Mouse (Mus musculus): Measurements from ENCODE around the gene Ica1. TPM values are rescaled to one million over a fixed set of nuclear protein-coding genes. Genes with fewer than 3 reads are reported as not detected.
A peak's percentile ranks its signal among the peaks of the same experiment; 100 is the strongest.

Gene Ica1
- polyA plus RNA-seq, 1 experiment from 2014 or later = 16.0 TPM

DNA sequence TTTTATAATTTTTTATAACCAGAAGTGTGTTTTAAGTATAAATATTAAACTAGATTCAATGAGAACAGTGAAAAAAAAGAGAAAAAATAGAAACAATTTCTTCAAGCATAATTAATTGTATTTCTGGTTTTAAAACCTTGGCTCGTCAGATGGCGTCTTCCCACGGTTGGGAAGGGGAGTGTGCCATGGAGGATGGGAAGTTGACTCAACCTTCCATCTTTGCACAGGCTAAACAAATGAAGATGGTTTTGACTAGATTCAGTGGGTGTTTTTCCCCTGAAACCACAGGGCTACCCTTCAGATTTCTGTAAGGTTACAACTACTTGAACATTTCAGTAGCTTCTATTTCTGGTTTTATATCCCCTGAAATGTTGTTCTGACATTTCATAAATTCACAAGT is 12.5 kb downstream of the Ica1 start:
- no peak overlapping the region for H3K27ac ChIP-seq (replicated peaks)
- H3K4me1 ChIP-seq = peaks cover 6% of the 10 kb centered on the region; the same call in 1 of the 2 replicates
- H3K36me3 ChIP-seq (replicated peaks) = no peaks in the 10 kb centered on the region
- no peaks in the 10 kb centered on the region for H3K27me3 ChIP-seq (replicated peaks; ENCODE audit: low read depth, poor library complexity, severe bottlenecking)
- no peak for DNase-seq (ENCODE audit: low spot score)
- no peak overlapping the region for H3K4me3 ChIP-seq
- H3K9me3 ChIP-seq = no peaks in the 10 kb centered on the region
- 93% methylated on average over 3 of the region's 3 CpGs for WGBS

DNA sequence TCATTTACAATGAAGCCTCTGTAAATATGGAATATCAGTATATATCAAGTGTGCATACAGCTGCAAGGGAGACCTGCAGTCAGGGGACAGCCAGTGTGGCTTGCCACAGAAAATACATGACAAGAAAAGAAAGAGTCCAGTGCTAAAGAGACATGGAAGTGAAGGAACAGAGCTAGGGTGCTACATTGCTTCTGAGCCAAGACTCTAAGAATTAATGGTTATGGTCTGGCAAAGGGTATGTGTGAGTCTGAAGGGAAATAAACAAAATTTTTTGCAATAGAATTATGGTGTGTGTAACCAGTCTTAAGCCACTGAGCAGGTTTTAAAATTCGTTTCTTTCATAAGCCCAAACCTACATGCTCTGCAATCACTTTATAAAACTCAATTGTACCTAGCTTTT is 13.2 kb downstream of the Ica1 start:
- H3K4me1 ChIP-seq = no peaks in the 10 kb centered on the region
- H3K36me3 ChIP-seq (replicated peaks) = no peaks in the 10 kb centered on the region
- H3K9me3 ChIP-seq = no peaks in the 10 kb centered on the region
- H3K27me3 ChIP-seq (replicated peaks; ENCODE audit: low read depth, poor library complexity, severe bottlenecking) = no peaks in the 10 kb centered on the region
- no peak for DNase-seq (ENCODE audit: low spot score)
- 75% methylated on average over 1 of the region's 1 CpGs for WGBS
- H3K27ac ChIP-seq (replicated peaks) = no peak overlapping the region
- no peak overlapping the region for H3K4me3 ChIP-seq

DNA sequence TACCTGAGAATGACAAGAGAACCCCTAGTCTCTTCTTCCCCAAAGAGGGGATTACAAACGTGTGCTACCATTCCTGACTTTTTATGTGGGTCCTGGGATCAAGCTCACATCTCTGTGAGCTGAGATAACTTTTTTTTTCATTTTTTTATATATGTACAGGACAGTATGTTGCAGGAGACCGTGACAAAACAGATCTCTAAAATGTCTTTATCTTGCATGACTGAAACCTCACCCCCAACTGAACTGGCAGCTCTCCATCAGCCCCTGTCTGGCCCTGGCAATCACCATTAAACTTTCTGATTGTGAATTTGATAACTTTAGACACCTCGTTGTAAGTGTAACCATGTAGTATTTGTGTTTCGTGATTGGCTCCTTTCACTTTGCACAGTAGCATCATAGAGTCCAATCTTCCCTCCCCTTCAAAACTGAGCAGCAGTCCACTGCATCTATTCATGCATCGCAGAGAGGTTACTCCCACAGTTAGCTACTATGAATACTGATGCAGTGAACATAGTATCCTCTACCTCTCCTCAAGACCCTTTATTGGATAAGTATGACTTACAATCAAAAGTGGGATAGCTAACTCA is 17.5 kb downstream of the Ica1 start:
- no peak overlapping the region for H3K27ac ChIP-seq (replicated peaks)
- no peaks in the 10 kb centered on the region for H3K36me3 ChIP-seq (replicated peaks)
- H3K4me3 ChIP-seq = no peak overlapping the region
- DNase-seq (ENCODE audit: low spot score) = no peak
- no peaks in the 10 kb centered on the region for H3K9me3 ChIP-seq
- WGBS = 78% methylated on average over 5 of the region's 5 CpGs
- H3K4me1 ChIP-seq = no peaks in the 10 kb centered on the region
- H3K27me3 ChIP-seq (replicated peaks; ENCODE audit: low read depth, poor library complexity, severe bottlenecking) = no peaks in the 10 kb centered on the region

DNA sequence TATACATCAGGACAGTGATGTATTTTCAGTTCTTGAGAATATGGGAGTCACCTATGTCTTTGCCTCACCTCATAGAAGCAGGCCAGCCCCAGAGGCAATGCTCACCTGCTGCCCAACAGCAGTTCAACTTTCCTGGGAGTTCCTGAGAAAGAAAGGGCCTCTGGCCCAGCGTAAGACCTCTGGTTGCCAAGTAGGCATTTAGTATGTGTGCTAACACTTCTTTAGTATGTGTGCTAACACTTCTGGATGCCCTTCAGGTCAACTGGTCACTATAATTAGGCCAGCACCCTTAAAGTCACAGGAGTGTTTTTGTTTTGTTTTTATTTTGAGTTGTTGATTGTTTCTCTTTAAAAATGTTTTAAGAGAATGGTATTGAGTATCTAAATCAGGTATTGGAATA is 18.4 kb downstream of the Ica1 start:
- no peak for DNase-seq (ENCODE audit: low spot score)
- Histone ChIP-seq H3K27me3 (replicated peaks; ENCODE audit: low read depth, poor library complexity, severe bottlenecking) (no peaks in the 10 kb centered on the region), H3K4me1 (no peaks in the 10 kb centered on the region), H3K4me3 (no peak overlapping the region), H3K36me3 (replicated peaks) (no peaks in the 10 kb centered on the region), H3K9me3 (no peaks in the 10 kb centered on the region), H3K27ac (replicated peaks) (no peak overlapping the region)
- 88% methylated on average over 1 of the region's 1 CpGs for WGBS

DNA sequence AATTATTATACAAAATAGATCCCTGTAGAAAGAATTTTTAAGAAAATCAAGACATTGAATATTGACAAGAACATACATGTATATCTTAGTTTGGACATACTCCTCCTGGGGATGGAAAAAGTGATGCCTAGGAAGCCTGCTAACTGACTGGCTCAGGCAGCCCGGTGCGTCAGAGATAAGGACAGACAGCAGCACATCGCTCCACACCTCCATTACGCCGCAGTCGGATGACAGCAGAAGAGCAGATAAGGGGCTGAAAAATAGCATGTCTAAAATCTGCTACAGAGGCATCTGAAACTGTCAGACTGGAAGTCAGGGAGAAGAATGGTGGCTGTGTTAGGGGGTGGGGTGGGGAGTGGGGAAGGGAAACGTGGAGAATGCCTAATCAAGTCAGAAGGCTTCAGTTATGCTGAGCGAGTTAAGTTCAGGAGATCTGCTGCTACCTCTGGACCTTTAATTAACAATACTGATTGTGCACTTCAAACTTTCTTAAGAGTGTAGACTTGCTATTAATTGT is 22.5 kb downstream of the Ica1 start:
- WGBS = 78% methylated on average over 8 of the region's 8 CpGs
- no peak for DNase-seq (ENCODE audit: low spot score)
- H3K4me3 ChIP-seq = no peak overlapping the region
- no peaks in the 10 kb centered on the region for H3K27me3 ChIP-seq (replicated peaks; ENCODE audit: low read depth, poor library complexity, severe bottlenecking)
- no peaks in the 10 kb centered on the region for H3K4me1 ChIP-seq
- H3K36me3 ChIP-seq (replicated peaks) = no peaks in the 10 kb centered on the region
- no peak overlapping the region for H3K27ac ChIP-seq (replicated peaks)
- no peaks in the 10 kb centered on the region for H3K9me3 ChIP-seq

DNA sequence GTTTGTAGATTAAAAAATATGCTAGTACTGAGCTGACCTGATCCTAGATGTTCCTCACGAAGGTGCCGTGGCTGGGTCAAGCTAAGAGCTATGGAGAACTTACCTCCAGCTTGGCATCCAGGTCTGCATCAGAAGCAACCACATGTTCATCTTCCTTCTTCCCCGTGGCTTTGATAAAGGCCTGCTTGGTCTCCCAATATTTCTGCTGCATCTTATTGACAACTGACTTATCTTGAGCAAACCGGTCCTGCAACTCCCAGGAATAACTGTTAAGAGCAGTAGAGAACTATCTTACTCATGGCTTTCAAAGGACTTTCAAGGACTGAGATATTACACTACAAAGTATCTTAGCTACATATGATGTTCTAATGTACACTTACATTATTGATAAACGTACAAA is 23.8 kb downstream of the Ica1 start:
- no peak overlapping the region for H3K27ac ChIP-seq (replicated peaks)
- H3K27me3 ChIP-seq (replicated peaks; ENCODE audit: low read depth, poor library complexity, severe bottlenecking) = no peaks in the 10 kb centered on the region
- 93% methylated on average over 5 of the region's 5 CpGs for WGBS
- no peak for DNase-seq (ENCODE audit: low spot score)
- no peaks in the 10 kb centered on the region for H3K9me3 ChIP-seq
- H3K36me3 ChIP-seq (replicated peaks) = no peaks in the 10 kb centered on the region
- H3K4me1 ChIP-seq = no peaks in the 10 kb centered on the region
- no peak overlapping the region for H3K4me3 ChIP-seq

DNA sequence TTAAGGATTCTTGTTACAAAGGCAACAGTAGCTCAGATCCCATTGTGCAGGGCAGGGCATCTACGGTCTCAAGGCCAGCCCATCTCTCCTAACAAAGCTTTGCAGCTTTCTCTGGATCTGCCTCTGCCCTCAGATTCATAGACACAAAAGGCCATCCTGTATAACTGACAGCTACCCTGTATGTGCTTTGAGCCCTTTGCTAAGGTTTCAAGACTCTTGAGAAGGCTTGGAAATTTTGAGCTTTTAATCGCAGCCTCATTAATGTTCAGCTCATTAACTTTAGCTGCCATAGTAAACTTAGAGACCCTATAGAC is 24.6 kb downstream of the Ica1 start:
- no peak for DNase-seq (ENCODE audit: low spot score)
- H3K4me3 ChIP-seq = no peak overlapping the region

DNA sequence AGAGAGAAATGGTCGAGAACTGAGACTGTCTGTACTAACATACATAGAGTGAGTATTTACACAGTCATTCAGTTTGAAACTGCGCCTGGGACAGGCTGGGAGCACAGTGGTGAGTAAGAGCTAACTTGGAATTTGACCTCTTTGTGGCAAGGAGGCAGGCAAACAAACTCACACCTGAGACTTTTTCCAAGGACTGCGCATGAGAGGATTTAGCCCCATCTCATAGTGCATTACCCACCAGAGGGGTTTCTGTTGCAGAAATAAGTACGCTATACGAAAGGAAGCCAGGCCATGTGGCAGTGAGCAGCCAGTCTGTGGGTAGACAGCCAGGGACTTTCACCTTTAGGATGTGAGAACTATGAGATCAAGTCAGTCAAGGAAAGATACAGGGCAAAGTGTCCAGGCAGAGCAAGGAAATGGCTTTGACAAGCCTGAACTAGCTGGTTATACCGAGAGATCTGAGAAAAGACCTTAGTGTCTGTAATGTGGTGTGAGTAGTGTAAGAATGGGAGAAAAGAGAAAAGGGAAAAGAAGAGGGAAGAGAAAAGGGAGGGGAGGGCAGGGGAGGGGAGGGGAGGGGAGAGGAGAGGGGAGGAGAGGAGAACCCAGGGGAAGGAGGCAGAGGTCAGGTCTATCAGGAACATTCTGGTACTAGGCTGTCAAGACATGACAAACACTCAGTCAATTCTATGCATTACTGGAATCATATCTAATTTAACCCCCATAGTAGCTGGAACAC is 25.1 kb downstream of the Ica1 start:
- Histone ChIP-seq H3K27me3 (replicated peaks; ENCODE audit: low read depth, poor library complexity, severe bottlenecking) (no peaks in the 10 kb centered on the region), H3K27ac (replicated peaks) (no peak overlapping the region), H3K4me3 (no peak overlapping the region), H3K36me3 (replicated peaks) (no peaks in the 10 kb centered on the region), H3K4me1 (no peaks in the 10 kb centered on the region), H3K9me3 (no peaks in the 10 kb centered on the region)
- 80% methylated on average over 6 of the region's 6 CpGs for WGBS
- no peak for DNase-seq (ENCODE audit: low spot score)

More for the DNA sequence above, 24.6 kb downstream of the Ica1 start:
- Histone ChIP-seq H3K9me3 (no peaks in the 10 kb centered on the region), H3K27ac (replicated peaks) (no peak overlapping the region), H3K4me1 (no peaks in the 10 kb centered on the region), H3K36me3 (replicated peaks) (no peaks in the 10 kb centered on the region), H3K27me3 (replicated peaks; ENCODE audit: low read depth, poor library complexity, severe bottlenecking) (no peaks in the 10 kb centered on the region)
- 71% methylated on average over 2 of the region's 2 CpGs for WGBS

DNA sequence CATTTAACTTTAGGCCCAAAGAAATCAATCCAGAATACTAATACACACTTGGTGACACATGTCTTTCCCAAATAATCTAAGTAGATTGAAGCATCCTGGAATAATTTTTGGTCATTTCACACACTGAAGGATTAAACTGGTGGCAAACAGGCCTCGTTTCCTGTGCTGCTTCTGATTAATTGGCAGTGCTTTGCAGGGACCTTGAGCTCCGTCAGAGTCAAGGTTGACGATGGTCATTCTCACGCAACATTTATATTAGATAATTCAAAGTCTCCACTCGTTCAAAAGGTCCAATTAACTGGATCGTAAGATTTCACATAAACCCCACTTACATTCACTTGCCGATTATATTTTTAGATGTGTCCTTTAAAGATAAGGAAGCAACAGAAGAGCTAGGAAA is 33.4 kb downstream of the Ica1 start:
- Histone ChIP-seq H3K27ac (replicated peaks) (no peak overlapping the region), H3K36me3 (replicated peaks) (no peaks in the 10 kb centered on the region), H3K4me3 (no peak overlapping the region), H3K9me3 (no peaks in the 10 kb centered on the region), H3K27me3 (replicated peaks; ENCODE audit: low read depth, poor library complexity, severe bottlenecking) (no peaks in the 10 kb centered on the region), H3K4me1 (peaks cover 22% of the 10 kb centered on the region)
- 83% methylated on average over 7 of the region's 7 CpGs for WGBS
- no peak for DNase-seq (ENCODE audit: low spot score)

DNA sequence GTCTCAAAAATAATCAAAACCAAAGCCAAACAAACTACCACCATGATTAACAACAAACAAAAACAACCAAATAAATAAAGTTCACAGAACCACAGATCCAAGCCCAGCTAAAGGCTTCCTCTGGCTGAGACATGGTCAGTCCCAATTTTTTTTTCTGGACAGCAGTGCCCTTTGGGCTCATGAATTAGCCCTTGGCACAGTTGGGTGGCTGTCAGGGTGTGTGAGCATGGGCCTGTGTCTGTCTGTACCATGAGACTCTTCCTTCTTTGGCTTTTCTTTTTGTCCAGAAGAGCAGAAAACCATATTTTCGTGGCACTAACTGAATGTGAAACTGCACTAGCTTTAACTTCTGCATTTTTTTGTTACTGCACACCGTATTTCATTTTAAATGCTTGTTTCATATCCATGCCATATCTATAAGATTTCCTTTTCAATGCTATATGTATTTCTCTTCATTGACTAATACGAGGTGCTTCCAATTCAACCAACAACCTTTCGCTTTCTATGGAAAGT is 34.0 kb downstream of the Ica1 start:
- Histone ChIP-seq H3K36me3 (replicated peaks) (no peaks in the 10 kb centered on the region), H3K4me1 (peaks cover 22% of the 10 kb centered on the region), H3K4me3 (no peak overlapping the region), H3K27me3 (replicated peaks; ENCODE audit: low read depth, poor library complexity, severe bottlenecking) (no peaks in the 10 kb centered on the region), H3K27ac (replicated peaks) (no peak overlapping the region), H3K9me3 (no peaks in the 10 kb centered on the region)
- WGBS = 91% methylated on average over 4 of the region's 4 CpGs
- DNase-seq (ENCODE audit: low spot score) = no peak

DNA sequence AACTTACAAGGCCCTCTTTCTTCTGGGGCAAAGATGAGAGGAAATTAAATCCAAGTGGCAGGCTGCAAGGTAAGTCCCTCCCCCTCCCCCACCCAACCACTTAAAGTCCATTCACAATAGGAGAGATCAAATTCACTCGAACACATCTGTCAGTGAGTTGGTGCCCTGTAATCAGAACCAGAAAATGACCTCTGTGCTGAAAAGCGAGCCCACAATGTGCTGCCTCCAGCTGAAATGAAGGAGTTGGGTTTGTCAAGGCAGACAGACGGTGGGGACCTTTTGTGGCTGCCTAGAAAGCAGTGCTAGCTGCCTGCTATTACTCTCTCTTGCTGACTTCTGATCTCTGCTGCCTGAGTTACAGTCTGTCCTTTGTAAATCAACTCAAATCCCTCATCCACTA is 35.8 kb downstream of the Ica1 start:
- peak; percentile 79 for DNase-seq (ENCODE audit: low spot score)
- no peaks in the 10 kb centered on the region for H3K9me3 ChIP-seq
- H3K36me3 ChIP-seq (replicated peaks) = no peaks in the 10 kb centered on the region
- peak overlapping the region; percentile 83 for H3K27ac ChIP-seq (replicated peaks)
- no peak overlapping the region for H3K4me3 ChIP-seq
- 4% methylated on average over 3 of the region's 3 CpGs for WGBS
- H3K4me1 ChIP-seq = peaks cover 22% of the 10 kb centered on the region
- H3K27me3 ChIP-seq (replicated peaks; ENCODE audit: low read depth, poor library complexity, severe bottlenecking) = no peaks in the 10 kb centered on the region

DNA sequence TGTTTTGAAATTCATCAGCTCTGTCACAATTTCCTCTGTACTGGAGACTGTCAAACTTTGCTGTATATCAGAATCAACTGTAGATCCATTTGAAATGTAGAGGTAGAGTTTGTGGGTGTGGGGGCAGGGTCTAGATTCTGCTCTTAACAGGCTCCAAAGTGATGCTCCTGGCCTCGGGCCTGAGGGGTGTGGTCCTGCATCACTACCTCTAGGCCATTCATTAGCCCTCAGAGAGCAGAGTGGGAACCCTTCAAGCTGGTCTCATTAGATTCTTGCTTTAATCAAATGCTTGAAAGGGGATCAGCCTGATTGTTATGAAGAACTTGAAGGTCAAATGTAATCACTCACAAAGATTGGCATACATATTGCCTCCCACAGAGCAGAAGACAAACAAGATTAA is 36.6 kb downstream of the Ica1 start:
- no peaks in the 10 kb centered on the region for H3K27me3 ChIP-seq (replicated peaks; ENCODE audit: low read depth, poor library complexity, severe bottlenecking)
- H3K4me3 ChIP-seq = no peak overlapping the region
- H3K4me1 ChIP-seq = peaks cover 22% of the 10 kb centered on the region
- H3K36me3 ChIP-seq (replicated peaks) = no peaks in the 10 kb centered on the region
- H3K9me3 ChIP-seq = no peaks in the 10 kb centered on the region
- 23% methylated on average over 1 of the region's 1 CpGs for WGBS
- DNase-seq (ENCODE audit: low spot score) = no peak
- H3K27ac ChIP-seq (replicated peaks) = peak overlapping the region; percentile 83

DNA sequence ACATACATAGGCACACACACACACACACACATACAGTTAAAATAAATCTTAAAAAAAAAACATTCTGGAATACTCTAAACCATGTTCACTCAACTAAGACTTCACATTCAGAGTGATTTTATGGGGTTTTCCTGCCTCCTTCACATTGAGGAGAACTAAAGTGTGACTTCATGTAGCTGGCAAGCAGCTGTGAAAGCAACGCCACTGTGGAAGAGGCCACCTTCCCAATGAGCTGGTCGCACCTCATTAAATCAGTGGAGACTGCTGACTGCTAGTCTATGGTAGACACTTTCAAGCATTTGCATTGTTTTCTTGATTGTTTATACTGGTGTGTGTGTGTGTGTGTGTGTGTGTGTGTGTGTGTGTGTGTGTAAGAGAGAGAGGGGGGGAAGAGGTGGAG is 38.2 kb downstream of the Ica1 start:
- DNase-seq (ENCODE audit: low spot score) = no peak
- H3K4me3 ChIP-seq = no peak overlapping the region
- H3K27ac ChIP-seq (replicated peaks) = no peak overlapping the region
- no peaks in the 10 kb centered on the region for H3K9me3 ChIP-seq
- H3K27me3 ChIP-seq (replicated peaks; ENCODE audit: low read depth, poor library complexity, severe bottlenecking) = no peaks in the 10 kb centered on the region
- WGBS = 72% methylated on average over 2 of the region's 2 CpGs
- peaks cover 22% of the 10 kb centered on the region for H3K4me1 ChIP-seq
- H3K36me3 ChIP-seq (replicated peaks) = no peaks in the 10 kb centered on the region
